In genomic region chr4:106936741-106937140, GRCm38 (mm10) we compare ENCODE assay signal across 8 mouse cellular contexts. TPM values are rescaled to one million over a fixed set of nuclear protein-coding genes. Genes with fewer than 3 reads are reported as not detected.
DNase-seq lines count a peak whose midpoint lies in the region; ATAC-seq and TF ChIP-seq lines count a peak whose summit lies in the region.

No protein-coding gene starts in this region.

- H3K4me2 ChIP-seq in forebrain, embryonic 13.5 days = peak overlapping the region; percentile 32
- H3K4me2 ChIP-seq in limb, embryonic 14.5 days (replicated peaks; ENCODE audit: low read depth, low read length, severe bottlenecking) = no peak overlapping the region

- peak overlapping the region; percentile 60 for H3K9ac ChIP-seq in forebrain, embryonic 13.5 days
- H3K9ac ChIP-seq in limb, embryonic 14.5 days (ENCODE audit: low read depth, low read length, severe bottlenecking) = no peak overlapping the region

- no peak for TF ChIP-seq POLR2A in limb, embryonic 14.5 days (IDR thresholded peaks at IDR 0.05; ENCODE audit: borderline replicate concordance, extremely low read depth, insufficient read depth, insufficient read length)

- H3K9me3 ChIP-seq in forebrain, embryonic 13.5 days (replicated peaks) = no peaks in the 10 kb centered on the region
- no peaks in the 10 kb centered on the region for H3K9me3 ChIP-seq in limb, embryonic 14.5 days (ENCODE audit: control insufficient read depth, low read length)

- H3K4me1 ChIP-seq in forebrain, embryonic 13.5 days = peaks cover 95% of the 10 kb centered on the region
- H3K4me1 ChIP-seq in limb, embryonic 14.5 days (ENCODE audit: control insufficient read depth, insufficient read depth, low read length) = peaks cover 55% of the 10 kb centered on the region

- WGBS in forebrain, embryonic 13.5 days = 1% methylated on average over 8 of the region's 8 CpGs
- 27% methylated on average over 8 of the region's 8 CpGs for WGBS in limb, embryonic 14.5 days

- peak overlapping the region; percentile 6; the same call in 1 of the 2 replicates for H3K27ac ChIP-seq in layer of hippocampus, adult 2 months
- H3K27ac ChIP-seq in forebrain, embryonic 13.5 days = peak overlapping the region; percentile 90
- H3K27ac ChIP-seq in limb, embryonic 14.5 days (replicated peaks; ENCODE audit: low read depth, low read length) = peak overlapping the region; percentile 55

- H3K27me3 ChIP-seq in forebrain, embryonic 13.5 days = no peaks in the 10 kb centered on the region
- no peaks in the 10 kb centered on the region for H3K27me3 ChIP-seq in limb, embryonic 14.5 days (ENCODE audit: control insufficient read depth, insufficient read depth, low read length)

- no peak for DNase-seq in layer of hippocampus, adult 2 months (ENCODE audit: low spot score in 2 of 2)
- DNase-seq in layer of hippocampus, postnatal 36 days = no peak
- no peak for DNase-seq in limb, embryonic 14.5 days (ENCODE audit: low spot score)
- peak; percentile 86 for DNase-seq in retina, embryonic 14.5 days (ENCODE audit: low spot score)
- no peak for DNase-seq in natural killer cell, adult 2 months (ENCODE audit: low spot score in 2 of 2)
- DNase-seq in cerebellum, adult 18-20 months = no peak
- no peak for DNase-seq in cerebellum, postnatal 36 days

- peaks cover 33% of the 10 kb centered on the region for H3K36me3 ChIP-seq in forebrain, embryonic 13.5 days (ENCODE audit: poor library complexity, severe bottlenecking)
- peaks cover 59% of the 10 kb centered on the region for H3K36me3 ChIP-seq in limb, embryonic 14.5 days (ENCODE audit: control insufficient read depth, insufficient read depth, low read length)

- H3K4me3 ChIP-seq in layer of hippocampus, adult 2 months = no peak overlapping the region
- no peak overlapping the region; the same call in 1 of the 2 replicates for H3K4me3 ChIP-seq in forebrain, embryonic 13.5 days
- H3K4me3 ChIP-seq in limb, embryonic 14.5 days (replicated peaks; ENCODE audit: low read length) = no peak overlapping the region

- no peak for ATAC-seq in forebrain, embryonic 13.5 days
- ATAC-seq in limb, embryonic 14.5 days (ENCODE audit: low FRiP score, low read depth) = no peak

- no peak for TF ChIP-seq CTCF in layer of hippocampus, adult 2 months (conservative IDR thresholded peaks at IDR 0.05)

RNA-seq across cellular contexts. Expression of gene Ssbp3, which starts 26.2 kb away (rescaled TPM):
- total RNA-seq in layer of hippocampus, adult 2 months (2021) = 100 to 1,000 TPM; 157 TPM
- 100 to 1,000 TPM; 144 to 163 TPM for total RNA-seq in layer of hippocampus, postnatal 36 days (2021)
- polyA plus RNA-seq in forebrain, embryonic 13.5 days (2015; fragmentation: Nextera tagmentation; extraction: Ambion mirVana) = 168 and 173 TPM in 2 replicates
- polyA plus RNA-seq in limb, embryonic 14.5 days (2012; rRNA removed) = 191 and 202 TPM in 2 replicates
- 94.3 and 115 TPM in 2 replicates for polyA plus RNA-seq in limb, embryonic 14.5 days (2014; fragmentation: Nextera tagmentation; extraction: Ambion mirVana)

Comparison
In these comparisons a context has a peak if more than half of its experiments do, and no peak if none do; other contexts are left out.
1. H3K27ac ChIP-seq: peak in every context shown above with its lines; median percentile 90 in forebrain, embryonic 13.5 days; 55 in limb, embryonic 14.5 days; 6 in layer of hippocampus, adult 2 months.